Mouse (Mus musculus) mature B cell (primary cell): ENCODE data around the gene Xirp1.

Experiments used
- in situ Hi-C: fragments of 300-500 bp; cut with MboI; formaldehyde crosslinking; loops from 2 replicates; pipeline ENCODE4 v1.14.3; 2019

Gene Xirp1

DNA sequence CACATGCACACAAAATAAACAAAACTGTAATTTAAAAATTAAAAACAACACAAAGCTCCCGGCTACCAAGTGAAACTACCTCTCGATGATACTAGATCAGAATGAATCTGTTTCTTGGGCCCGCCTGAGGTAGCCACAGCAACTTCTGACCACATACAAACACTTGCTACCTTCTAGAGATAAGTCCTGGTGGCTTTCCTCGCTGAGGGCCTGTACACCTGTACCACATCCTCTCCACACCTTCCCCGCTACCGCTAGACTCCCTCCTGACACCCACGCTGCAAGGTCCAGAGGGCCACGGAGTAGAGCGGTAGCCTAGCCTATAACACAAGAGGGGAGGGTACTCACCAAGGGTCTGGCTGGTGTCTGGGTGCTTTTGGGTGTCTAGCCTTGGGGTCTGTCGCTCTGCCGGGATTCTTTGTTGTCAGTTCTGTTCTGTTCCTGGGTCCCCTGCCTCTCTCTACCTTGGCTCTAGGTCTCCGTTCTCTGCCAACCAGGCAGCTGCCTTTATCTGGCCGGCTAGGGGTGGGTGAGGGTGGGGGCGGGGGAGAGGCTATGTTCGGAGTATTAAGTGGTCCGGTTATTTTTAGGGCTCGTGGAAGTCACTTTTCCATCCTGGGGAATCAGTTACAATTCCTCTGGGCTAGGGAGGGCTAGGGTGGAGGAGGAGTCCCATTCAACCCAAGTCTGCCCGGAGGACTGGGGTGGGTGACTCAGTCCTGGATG lies at the start of gene Xirp1:
Gene Xirp1, minus strand, starts transcription at position 513 of the 726 bp plus-strand sequence.
- in situ Hi-C loops = no loop called here

DNA sequence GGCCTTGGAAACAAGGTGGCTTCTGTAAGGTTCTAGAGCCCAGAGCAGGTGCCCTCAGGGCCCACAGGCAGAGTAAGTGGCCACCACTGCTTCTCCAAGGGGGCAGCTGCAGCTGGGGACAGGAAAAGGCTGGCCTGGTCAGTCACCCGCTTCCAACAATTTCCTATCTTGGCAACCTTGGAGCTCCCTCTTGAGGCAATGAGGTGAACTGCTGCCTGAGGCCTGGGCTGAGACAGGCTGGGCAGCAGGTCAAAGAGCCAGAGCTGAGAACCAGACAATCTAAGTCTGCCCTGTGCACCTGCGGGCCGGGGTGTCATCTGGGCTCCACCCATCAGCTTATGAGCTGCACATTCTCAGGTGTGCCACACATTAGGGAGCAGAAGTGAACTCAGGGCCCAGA lies 49.8 kb upstream of the Xirp1 start:
- in situ Hi-C loops = no loop called here

DNA sequence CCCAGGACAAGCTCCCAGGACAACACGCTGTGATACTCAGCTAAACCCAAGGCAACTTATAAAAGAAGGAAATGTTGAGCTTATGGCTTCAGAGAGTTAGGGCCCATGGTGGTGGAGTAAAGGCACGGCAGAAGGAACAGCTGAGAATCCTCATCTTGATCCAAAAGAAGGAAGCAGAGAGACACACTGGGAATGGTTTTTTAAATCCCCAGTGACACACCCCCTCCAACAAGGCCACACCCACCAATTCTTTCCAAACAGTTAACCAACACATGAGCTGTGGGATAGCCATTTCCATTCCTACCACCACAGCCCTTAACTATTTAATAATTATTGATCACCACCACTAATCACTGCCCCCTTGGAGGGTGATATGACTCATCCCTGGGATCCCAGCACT lies 47.9 kb upstream of the Xirp1 start:
- in situ Hi-C loops = no loop called here

DNA sequence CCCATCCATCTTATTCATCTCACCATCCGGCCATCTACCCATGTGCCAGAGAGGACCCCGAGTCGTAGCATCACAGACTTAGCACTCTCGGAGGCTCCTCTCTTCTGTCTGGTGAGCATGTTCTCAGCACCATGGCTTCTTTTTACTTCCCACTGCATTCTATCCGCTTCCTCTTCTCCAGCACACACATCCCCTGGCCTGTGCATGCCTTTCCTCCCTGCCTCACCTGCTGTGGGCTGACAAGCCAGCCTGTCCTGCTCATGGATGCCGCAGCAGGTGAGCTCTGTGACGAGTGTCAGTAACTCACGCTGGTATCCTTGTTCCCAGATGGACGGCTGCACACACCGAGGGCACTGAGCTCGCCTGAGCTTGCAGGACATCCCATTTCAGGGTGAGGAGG lies 46.4 kb upstream of the Xirp1 start, which contains the start of gene Cx3cr1:
Gene Cx3cr1, minus strand, starts transcription at position 101 of the 400 bp plus-strand sequence.
- in situ Hi-C loops = no loop called here

DNA sequence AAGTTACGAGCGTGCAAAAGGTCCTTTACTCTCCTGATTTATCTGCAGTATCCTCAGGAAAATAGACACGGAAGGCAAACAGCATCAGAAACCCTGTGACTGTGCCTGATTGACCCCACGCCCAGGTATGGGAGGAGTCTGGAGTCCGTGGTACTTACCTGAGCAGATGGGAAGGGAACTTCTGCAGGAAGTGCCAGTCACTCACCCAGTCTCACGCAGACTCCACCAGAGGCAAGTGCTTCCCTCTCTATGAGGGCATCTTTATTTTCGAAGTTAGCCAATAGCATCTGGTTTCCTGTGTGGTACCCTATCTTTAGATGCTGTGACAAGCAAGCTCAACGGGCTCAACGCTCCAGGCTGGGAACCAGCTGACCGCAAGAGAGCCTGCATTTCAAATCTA lies 44.6 kb upstream of the Xirp1 start:
- in situ Hi-C loops = no loop called here

DNA sequence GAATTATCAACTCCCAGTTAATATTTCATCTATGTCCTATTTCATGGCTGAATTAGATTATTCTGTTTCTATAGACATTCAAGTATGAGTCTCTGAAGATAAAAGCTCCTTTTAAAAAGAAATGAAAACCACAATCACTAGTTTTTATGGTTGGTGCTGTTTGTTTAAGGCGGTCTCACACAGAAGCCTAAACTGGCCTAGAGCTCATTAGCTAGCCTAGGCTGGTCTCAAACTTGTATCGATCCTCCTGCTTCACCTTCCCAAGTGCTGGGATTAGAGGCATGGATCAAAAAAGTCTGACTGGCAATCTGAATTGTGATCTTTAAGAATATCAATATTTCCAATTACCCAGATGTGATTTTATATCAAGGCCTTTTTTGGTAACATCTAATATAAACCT lies 44.2 kb upstream of the Xirp1 start:
- in situ Hi-C loops = no loop called here

DNA sequence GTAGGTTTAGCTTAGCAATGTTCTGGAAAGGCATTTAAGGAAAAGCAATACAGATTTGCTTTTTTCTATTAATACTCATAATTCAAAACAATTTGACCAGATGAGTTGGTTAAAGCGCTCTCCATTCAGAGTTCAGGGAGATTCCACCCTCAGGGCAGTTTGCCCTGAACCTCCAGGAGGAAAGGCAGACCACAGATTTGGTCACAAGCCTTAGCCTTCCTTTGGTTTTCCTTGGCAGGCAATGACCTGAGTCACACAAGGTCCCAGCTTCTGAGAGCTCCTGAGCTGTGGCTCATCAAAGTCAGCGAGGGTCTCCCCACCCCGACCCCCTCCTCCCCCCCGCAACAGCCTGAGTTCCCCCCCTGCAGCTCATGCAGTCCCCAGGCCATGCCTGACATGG lies 40.9 kb upstream of the Xirp1 start:
- in situ Hi-C loops = no loop called here

DNA sequence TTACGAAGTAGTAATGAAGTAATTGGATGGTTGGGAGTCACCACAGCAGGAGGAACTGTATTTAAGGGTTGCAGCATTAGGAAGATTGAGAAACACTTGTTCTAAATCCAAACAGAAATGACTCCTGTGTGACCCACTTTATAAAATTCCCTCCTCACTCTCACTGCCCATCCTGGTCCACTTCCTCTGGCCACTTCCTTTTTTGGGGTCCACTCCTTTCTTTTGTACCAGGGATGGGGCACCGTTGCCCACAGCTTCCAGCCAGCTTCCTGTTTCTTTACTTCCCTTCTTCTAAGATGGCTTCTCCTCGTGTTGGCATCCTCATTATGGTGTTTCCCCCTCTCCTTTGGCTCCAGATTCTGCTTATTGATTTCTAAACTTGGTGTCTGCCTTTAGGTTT lies 35.3 kb upstream of the Xirp1 start:
- in situ Hi-C loops = no loop called here

DNA sequence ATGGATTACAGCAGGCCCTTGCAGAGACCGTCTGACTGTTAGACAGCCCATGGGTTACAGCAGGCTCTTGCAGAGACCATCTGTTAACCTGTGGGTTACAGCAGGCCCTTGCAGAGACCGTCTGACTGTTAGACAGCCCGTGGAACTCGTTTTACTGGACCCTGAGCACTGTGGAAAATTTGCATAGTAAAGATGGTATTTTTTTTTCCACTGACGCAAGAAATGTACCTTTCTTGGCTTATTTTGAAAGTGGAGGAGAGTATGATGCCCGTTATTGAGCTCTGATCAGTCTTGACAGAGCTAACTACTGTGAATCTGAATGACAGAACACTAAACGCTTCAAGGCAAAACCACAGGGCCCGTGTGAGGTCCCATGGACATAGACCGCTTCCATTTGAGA lies 32.8 kb upstream of the Xirp1 start:
- in situ Hi-C loops = no loop called here

DNA sequence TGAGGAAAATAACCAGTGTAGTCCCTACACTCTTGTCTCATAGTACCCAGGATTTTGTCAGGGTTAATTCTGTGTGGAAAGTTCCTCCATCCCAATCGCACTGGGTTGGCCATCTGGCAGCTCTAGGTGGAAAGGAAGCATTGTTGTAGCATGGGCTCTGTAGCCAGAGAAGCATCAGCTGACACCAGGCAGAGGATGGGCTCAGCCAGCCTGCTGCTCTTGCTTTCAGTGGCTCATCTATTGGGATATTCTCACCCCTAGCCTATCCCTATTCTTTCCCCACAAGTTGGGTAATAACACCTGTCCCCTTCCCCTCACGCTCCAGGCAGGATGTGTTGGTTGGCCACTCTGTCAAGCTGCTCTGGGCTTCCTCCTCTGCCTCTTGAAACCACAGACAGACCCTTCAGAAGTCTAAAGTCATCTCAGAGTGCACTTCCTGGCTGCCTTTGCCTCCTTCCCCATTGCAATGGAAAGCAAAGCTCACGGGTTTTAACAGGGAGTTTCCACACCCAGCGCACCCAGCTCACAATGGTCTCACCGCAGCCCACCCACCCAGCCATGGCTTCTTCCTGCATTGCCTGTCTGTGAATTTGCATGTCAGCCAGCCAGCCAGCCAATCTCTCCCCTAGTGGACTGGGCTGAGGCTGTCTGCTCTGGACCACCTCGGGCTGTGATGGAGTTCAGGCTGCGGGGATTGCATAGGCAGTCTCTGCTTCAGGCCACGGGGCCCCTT lies 31.3 kb upstream of the Xirp1 start:
- in situ Hi-C loops = no loop called here

DNA sequence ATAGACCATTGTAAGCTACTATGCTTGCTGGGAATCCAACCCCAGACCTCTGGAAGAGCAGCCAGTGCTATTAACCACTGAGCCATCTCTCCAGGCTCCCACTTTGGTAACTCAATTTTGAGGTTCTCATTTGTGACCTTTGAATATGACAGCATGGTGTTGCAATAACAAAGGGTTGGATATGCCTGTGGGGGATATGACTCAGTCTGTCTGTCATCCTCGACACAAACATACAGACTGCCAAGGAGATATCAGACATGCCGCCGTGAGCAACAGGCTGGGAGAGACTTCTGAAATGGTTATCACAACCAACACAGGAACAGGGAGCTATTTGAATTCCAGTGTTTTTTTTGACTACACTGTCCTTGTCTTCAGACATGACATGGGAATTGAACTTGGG lies 26.0 kb upstream of the Xirp1 start:
- in situ Hi-C loops = no loop called here

DNA sequence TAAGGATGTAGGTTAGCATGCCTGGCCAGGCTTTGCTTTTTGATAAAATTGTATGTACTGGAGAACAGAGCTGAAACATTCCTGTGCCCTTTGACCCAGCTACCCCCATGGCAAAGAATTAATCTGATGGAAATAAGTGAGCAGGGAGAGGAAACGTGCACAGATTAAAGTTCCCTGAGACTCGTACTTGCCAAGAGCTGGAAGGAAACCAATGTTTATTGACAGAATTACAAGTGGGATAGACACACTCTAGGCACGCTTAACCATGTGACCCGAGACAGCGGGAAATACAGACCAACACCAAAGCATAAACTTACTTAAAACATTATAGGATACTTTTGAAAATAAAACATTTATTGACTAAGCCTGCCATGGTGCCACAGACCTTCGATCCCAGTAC lies 25.1 kb upstream of the Xirp1 start:
- in situ Hi-C loops = no loop called here

DNA sequence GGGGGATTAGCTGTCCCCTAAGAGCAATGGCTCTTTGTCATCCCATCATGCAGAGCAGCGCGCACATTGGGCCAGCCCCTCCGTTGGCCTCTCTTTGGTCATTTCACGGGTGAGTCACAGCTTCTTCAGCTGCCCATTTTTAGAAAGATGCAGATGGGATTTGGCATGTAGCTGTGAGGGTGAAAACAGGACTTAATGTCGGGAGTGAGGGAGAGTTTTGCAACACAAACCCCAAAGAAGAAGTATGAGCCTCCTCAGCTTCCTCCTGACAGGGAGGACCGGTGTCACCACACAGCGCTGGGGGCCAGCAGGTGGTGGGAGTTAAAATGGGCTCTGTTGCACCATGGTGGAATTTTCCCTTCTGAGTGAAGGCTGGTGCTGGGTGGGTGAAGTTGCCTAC lies 19.7 kb upstream of the Xirp1 start:
- in situ Hi-C loops = no loop called here

DNA sequence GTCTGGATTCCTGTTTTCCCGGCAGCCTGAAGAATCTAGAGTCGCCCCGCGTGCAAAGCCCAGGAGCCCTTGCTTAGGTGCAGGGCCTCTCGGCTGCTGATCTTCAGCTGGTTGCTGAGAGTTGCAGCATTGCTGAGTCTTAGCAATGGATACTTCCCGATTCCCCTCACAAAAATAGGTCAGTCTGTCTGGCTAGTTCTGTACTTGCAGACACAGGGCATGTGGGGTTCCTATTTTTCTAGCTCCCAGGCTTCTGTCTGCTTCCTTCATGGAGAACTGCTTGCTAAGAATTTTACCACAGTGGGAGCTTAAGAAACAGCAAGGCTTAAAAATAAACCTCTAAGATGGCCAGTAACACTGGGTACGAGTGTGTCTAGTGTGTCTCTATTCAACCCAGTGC lies 14.0 kb upstream of the Xirp1 start:
- in situ Hi-C loops = no loop called here

DNA sequence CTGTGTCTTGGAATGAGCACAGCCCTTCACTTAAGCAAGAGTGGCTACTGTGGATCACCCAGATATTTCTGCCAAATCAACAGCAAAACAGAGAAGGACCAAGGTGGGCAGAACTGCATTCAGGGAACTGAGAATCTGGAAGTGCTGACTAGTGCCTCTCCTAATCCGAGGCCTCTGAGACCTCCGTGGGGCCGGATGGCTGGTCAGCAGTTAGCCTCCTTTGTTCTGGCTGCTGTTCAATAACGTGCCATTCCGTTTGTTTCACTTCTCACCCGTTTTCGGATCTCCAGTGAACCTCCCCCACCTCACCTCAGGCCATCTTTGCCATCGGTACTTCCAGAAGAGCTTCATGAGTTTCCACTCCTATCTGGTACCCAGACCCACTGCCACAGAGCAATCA lies 11.0 kb upstream of the Xirp1 start:
- in situ Hi-C loops = no loop called here

DNA sequence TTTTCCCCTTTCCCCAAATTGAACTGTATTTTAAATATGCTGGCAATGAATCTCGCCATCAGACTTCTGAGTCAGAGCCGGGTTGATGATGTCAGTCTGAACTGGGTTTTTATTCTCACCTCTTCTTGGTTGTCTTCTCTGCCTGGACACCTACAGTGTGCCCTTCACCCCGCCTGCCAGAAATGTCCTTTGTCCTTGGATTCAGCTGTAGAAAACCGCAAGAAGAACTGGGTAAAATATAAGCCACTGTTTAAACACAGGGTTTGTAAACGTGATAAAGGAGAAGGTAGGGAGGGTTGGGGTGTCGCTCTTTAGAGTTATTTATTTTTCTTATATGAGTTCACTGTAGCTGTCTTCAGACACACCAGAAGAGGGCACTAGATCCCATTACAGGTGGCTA lies 9.3 kb upstream of the Xirp1 start:
- in situ Hi-C loops = no loop called here

DNA sequence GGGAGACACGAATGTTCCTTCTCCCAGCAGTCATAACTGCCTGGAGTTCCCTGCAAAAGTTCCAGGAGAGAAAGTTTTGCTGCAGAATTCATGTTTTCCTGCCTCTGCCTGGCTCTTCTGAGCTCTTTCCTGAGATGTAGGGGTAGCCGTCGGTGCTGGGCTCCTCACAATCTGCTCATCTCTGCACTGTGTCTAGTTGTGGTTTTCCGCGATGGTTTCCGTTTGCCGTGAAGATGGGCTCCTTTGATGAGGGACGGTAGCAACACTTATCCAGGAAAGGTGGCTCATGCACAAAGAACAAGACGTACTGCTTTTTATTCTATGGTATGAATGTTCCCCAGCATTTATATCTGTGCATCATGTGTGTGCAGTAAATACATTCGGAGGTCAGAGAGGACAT lies 7.0 kb upstream of the Xirp1 start:
- in situ Hi-C loops = no loop called here

DNA sequence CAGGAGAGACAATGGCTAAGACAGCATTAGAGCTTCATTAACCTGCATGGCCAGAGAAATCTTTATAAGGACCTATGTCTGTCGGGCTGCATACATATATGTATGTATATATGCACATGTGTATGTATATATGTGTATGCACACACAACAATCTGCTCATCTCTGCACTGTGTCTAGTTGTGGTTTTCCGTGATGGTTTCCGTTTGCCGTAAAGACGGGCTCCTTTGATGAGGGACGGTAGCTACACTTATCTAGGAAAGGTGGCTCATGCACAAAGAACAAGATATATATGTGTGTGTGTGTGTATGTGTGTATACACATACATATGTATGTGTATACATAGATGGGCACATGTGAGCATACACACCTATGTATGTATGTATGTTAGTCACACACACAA lies 6.5 kb upstream of the Xirp1 start:
- in situ Hi-C loops = no loop called here

DNA sequence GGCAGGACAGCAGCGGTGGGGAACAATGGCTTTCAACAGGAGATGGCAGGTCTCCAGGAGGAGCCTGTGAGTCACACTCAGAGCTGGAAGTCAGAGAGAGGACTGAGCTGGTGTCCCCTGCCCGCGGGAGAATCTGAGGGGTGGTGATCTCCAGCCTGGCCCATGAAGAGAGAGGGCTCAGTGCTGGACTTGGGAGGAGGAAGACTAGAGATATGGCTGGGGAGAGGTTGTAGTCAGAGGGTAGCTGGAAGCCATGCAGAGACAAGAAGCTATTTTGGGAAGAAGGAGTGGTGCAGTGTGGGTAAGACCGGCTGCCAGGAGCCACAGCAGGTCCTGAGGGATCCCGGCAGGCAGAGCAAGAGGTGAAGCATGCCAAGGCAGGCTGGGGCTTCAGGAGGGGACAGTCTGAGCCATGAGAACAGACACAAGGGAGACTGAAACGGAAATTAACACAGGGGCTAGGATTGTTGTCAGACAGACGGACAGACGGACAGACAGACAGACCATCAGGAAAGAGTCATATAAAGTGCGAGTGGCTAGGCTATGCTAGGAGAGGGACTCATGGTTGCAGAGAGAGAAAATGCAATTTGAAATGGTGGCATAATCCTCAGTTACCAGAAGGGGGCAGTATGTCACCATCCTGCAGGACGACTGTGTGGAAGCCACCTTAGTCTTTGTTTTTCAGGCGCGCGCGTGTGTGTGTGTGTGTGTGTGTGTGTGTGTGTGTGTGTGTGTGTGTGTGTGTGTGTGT lies 4.2 kb upstream of the Xirp1 start:
- in situ Hi-C loops = no loop called here

DNA sequence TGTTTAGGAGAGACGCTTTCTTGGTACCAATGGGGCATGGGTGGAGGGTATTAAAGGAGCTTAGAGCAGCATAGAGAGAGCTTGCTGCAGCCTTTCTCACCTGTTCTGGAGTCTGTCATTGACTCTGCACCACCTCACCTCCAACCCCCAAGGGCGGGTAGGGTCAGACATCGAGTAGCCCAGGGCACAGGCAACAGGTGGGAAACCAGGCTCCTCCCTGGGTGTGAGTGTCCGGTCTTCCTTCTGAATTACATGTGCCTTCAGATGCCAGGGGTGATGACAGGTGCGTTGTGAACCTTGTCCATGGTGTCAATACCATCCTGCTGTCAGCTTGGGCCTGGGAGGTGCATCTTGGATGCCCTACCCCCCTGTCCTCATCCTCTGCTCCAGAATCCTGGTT lies 1.2 kb upstream of the Xirp1 start:
- in situ Hi-C loops = no loop called here

DNA sequence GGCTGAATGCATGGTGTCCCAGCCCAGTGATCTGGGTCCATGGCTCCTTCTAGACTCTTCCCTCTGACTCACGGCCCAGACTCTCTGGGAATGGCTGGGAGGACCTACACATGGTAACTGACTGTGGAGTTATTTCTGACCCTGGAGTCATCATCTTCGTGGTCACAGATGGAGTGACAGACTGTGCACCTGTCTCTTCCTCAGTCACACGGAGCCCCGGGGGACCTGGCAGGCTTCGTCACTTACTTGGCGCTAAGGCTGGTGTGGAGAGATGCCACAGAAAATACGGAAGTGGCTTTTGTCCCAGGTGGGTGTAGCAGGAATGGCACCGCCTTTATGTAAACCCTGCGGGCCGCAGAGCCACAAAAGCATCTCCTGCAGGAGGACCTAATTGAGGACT lies 773 bp upstream of the Xirp1 start:
- in situ Hi-C loops = no loop called here

DNA sequence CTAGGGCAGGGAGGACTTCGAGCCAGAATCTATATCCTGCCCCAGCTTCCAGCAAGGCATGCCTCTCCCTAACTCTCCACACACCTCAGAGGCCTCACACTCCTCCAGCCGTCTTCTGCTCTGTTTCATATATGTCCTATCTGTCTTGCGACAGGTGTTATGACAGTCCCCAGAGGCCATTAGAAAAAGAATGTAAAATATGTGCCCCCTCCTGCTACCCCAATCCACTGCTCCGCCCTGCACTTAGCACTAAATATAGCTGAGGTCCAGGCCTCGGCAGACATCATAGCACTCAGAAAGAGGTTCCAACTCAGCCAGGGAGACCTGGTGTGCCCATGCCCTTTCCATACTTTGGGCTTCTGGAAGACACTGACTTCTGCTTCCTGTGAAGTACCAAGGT lies 2.2 kb downstream of the Xirp1 start:
- in situ Hi-C loops = no loop called here

DNA sequence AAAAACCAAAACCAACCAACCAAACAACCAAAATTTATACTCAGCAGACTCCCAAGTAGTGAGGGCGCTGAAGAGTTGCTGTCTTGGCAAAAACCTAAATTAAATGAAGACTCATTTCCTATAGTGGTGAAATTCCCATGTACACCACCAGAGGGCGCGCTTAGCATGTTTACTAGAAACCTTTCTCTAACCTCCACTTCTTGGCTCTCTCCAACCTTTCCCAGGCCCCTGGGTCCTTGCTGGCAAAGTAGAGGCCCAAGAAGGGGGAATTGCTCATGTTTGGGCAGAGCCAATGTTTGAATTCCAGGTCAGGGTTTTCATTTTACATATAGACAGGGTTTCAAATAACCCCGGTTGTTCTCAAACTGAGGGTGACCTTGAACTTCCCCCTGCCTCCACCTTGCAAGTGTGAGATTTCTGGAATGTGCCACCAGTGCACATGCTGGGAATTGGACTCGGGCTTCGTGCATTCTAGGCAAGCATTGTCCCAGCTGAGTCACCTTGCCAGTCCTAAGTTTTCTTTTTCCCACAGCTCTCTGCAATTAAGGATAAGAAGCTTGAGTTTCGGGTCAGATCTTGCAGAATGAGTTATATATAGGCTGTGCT lies 3.0 kb downstream of the Xirp1 start:
- in situ Hi-C loops = no loop called here
